Mouse (Mus musculus) gonadal fat pad, adult 2 months (tissue): ENCODE data around the gene Usp8. TPM values are rescaled to one million over a fixed set of nuclear protein-coding genes. Genes with fewer than 3 reads are reported as not detected.

Experiments used
- DNase-seq: peaks from one replicate; pipeline ENCODE4 v3.0.0-alpha.2; 2012; ENCODE audit warnings: low read depth
- polyA plus RNA-seq: library from polyadenylated mRNA; depleted of rRNA; stranded (reverse); fragments of >200 nt; gene quantifications from 2 replicates; pipeline ENCODE4 v1.2.3, GENCODE M21; 2012

Gene Usp8
- polyA plus RNA-seq, 1 experiment: 24.6 TPM

DNA sequence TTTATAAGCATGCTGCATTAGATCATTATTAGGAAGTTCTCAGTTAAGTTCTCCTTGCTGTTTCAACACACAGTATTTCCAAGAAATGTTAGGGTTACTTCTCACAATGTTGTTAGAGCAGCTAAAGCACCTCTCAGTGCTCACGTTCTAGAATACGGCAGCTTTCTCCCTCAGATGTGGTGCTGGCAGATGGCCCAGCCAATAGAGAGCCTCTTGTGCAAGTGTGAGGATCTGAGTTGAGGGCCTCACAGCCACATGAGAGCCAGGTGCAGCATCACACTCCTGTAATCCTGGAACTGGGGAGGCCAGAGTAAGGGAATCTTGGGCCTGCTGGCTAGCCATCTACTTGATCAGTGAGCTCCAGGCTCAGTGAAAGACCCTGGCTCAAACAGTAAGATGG lies 33.2 kb downstream of the Usp8 start:
- DNase-seq: no peak

GRCm38 (mm10) chr2:126743389-126743788 lies 36.3 kb downstream of the Usp8 start:
- no peak for DNase-seq

GRCm38 (mm10) chr2:126755664-126756063 lies 48.5 kb downstream of the Usp8 start:
- DNase-seq: no peak

GRCm38 (mm10) chr2:126759351-126759750 lies 52.2 kb downstream of the Usp8 start:
- no peak for DNase-seq

- DNase-seq: no peak
Observed at GRCm38 (mm10) chr2:126765867-126766582, 58.9 kb downstream of the Usp8 start.

DNA sequence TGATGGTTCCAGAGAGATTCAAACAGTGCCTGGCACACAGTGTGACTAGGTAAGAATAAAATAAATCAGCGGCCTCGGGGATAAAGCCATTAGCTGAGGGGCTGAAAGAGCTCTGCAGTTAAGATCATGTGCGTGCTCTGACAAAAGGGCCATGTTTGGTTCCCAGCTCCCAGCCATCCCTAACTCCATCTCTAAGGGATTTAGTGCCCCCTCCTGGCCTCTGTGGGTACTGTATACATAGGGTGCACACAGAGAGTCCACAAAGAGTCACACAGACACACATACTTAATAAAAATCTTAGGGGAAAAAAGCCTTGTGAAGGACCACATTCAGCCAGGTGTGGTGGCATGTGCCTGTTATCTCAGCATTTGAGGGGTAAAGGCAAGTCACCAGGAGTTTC lies 60.5 kb downstream of the Usp8 start:
- no peak for DNase-seq

DNA sequence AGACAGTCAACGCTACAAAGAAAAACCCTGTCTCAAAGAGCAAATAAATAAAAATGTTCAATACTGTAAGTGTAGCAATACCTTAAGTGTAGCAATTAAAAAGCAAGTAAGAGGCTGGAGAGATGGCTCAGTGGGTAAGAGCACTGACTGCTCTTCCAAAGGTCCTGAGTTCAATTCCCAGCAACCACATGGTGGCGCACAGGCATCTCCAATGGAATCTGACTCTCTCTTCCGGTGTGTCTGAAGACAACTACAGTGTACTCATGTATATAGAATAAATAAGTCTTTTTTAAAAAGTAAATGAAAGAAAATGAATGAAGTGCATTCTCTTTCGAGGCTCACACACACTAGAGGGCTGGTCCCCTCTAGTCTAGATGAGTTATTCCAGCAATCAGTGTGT lies 61.1 kb downstream of the Usp8 start:
- DNase-seq: no peak

DNA sequence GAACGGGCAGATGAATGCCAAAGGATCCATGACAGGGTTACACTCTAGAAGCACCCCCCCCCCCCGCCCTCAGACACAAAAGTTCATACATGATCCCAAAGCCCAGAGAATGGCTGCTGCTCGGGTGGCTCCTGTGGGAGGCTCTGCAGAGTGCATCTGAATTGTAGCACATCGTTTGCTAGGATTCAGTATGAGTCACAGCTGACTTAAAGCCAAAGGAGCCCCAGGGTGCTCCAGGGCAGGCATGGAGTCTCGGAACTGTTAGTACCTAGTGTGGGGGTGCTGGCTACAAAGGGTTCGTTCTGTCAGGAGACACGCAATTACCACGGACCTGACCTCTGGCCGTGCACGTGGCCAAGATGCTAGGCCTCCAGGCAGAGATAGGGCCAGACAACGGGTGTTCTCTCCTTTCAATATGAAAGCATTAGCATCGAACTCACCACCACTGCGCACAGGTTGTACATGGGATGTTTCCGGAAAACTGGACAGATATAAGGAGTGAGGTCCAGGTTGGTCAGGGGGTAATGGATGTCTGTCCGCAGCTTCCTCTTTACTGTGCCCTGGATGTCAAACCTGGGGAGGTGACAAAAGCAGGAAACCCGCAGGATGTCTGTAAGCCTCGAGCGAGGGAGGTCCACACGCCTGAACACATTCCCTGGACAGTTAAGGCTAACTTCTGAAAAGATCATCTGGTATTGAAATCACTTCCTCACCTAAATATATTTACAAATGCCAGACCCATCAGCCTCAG lies 62.5 kb downstream of the Usp8 start:
- DNase-seq: no peak

- no peak for DNase-seq
Observed at GRCm38 (mm10) chr2:126772217-126772616, 65.1 kb downstream of the Usp8 start.

DNA sequence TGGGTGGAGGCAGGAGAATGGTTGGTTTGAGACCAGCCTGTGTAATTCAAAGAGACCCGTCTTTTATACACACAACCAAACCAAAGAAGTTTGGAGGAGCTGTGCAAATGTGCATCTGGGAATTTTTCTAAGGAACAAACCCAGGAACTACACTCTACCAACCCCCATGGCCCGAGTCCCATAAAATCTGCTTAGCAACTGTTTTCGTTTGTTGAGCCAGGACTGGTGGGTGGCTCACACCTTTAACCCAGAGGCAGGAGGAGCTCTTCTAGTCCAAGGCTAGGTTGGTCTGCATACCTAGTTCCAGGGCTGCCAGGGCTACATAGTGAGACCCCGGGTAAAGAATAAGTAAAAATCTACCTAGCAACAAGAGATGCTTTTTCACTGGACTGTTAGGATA lies 68.8 kb downstream of the Usp8 start:
- no peak for DNase-seq

GRCm38 (mm10) chr2:126776416-126776815 lies 69.3 kb downstream of the Usp8 start:
- DNase-seq: no peak

GRCm38 (mm10) chr2:126778806-126779205 lies 71.7 kb downstream of the Usp8 start:
- DNase-seq: no peak

GRCm38 (mm10) chr2:126780286-126780685 lies 73.2 kb downstream of the Usp8 start:
- DNase-seq: no peak

- no peak for DNase-seq
Observed at GRCm38 (mm10) chr2:126781478-126781877, 74.3 kb downstream of the Usp8 start.

- DNase-seq: no peak
Observed at GRCm38 (mm10) chr2:126782433-126782832, 75.3 kb downstream of the Usp8 start.

DNA sequence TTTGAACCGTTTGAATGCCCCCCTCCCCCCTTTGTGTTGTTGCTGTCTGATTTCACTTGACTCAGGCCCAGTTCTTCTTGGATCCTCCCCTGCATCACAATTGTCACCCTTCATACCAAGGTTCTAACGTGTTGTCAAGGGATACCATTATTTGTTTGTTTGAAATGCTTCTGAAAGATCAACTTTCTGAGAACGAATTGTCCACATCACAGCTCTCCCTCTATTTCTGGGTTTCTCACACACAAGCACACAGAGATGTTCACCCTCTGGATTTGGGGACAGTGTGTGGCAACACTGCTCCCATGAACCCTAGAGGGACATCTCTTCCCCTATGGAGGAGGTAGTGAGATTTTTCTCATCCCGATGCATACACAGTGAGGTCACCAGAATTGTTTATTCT lies 76.2 kb downstream of the Usp8 start, which contains the start of gene Usp50:
Gene Usp50 (minus strand): TSS at position 101 of the 400 bp plus-strand sequence.
- no peak for DNase-seq

DNA sequence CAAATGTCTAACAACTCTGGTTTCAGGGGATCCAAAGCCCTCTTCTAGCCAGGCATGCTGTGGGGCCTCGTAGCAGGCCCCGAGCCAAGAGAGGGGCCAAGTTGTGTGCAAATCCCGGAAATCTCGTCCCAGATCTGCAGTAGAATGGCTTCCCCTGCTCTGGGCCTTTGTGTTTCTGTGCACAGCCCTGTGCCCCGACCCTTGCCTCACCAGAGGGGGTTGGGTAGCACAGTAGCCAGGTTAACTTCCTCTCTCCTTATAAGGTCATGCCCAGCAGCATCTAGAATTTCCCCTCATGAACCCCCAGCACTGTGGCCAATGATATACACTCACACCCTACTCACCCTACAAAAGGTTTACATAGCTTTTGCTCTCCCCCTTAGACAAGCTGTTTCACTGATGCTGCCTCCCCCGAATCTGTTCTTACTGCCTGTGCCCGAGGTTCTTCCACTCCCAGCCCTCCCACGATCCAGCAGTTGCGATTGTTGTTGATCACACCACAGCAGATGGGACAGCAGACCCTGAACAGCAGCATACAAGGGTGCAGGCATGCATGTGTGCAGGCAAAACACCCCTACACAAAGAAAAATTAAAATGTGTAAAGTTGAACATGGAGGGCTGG lies 80.7 kb downstream of the Usp8 start:
- DNase-seq: no peak

- no peak for DNase-seq
Observed at GRCm38 (mm10) chr2:126792611-126793010, 85.5 kb downstream of the Usp8 start.

- no peak for DNase-seq
Observed at GRCm38 (mm10) chr2:126795708-126796107, 88.6 kb downstream of the Usp8 start.

DNA sequence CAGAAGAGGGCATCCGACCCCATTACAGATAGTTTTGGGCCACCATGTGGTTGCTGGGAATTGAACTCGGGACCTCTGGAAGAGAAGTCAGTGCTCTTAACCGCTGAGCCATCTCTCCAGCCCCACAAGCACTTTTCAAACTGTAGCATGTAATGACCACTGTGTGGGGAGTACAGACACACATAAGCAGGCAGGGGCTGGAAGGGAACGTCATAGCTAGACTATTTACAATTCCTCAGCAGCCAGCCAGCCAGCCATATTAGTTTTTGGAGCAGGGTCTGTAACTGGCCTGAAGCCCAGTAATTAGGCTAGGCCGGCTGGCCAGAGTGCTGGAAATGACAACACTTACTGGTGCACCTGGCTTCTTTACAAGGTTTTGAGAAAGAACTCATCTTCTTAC lies 91.3 kb downstream of the Usp8 start:
- no peak for DNase-seq

GRCm38 (mm10) chr2:126801980-126802379 lies 94.9 kb downstream of the Usp8 start:
- DNase-seq: no peak
